Mouse (Mus musculus): Measurements from ENCODE around the gene Rflna.

- TF ChIP-seq CTCF (conservative IDR thresholded peaks at IDR 0.05 in 1 of 2, IDR thresholded peaks at IDR 0.05 in 1 of 2; ENCODE audit: low read depth in 2 of 2, low read length in 2 of 2) (no peak), JUND (conservative IDR thresholded peaks at IDR 0.05; ENCODE audit: low read depth, low read length) (no peak), HCFC1 (IDR thresholded peaks at IDR 0.05; ENCODE audit: low read depth, low read length) (no peak), ZMIZ1 (IDR thresholded peaks at IDR 0.05; ENCODE audit: low read depth, low read length) (no peak), MAZ (IDR thresholded peaks at IDR 0.05; ENCODE audit: low read depth, low read length) (no peak), CHD2 (IDR thresholded peaks at IDR 0.05; ENCODE audit: low read length) (no peak), MAFK (IDR thresholded peaks at IDR 0.05; ENCODE audit: insufficient replicate concordance, low read length) (no peak), POLR2A (IDR thresholded peaks at IDR 0.05; ENCODE audit: low read depth, low read length) (no peak), USF2 (conservative IDR thresholded peaks at IDR 0.05; ENCODE audit: low read depth, low read length) (no peak), NRF1 (IDR thresholded peaks at IDR 0.05; ENCODE audit: low read depth, low read length) (no peak), RAD21 (IDR thresholded peaks at IDR 0.05; ENCODE audit: low read depth, low read length) (no peak), EP300 (IDR thresholded peaks at IDR 0.05; ENCODE audit: low read length) (no peak)
These were observed 2.2 kb upstream of the Rflna start for GRCm38 (mm10) chr5:125000756-125001250.
